Mouse (Mus musculus): Measurements from ENCODE around the gene Syk.

The Syk gene

GRCm38 (mm10) chr13:52600015-52600643 is 17.2 kb downstream of the Syk start:
- no peak for DNase-seq

- DNase-seq: no peak
Observed at GRCm38 (mm10) chr13:52602752-52603151, 19.8 kb downstream of the Syk start.

- no peak for DNase-seq
Observed at GRCm38 (mm10) chr13:52603704-52604349, 20.9 kb downstream of the Syk start.

- DNase-seq: no peak
Observed at GRCm38 (mm10) chr13:52605006-52605405, 22.0 kb downstream of the Syk start.

GRCm38 (mm10) chr13:52605911-52606310 is 22.9 kb downstream of the Syk start:
- no peak for DNase-seq

- DNase-seq: no peak
Observed at GRCm38 (mm10) chr13:52606656-52607275, 23.8 kb downstream of the Syk start.

GRCm38 (mm10) chr13:52607964-52608363 is 25.0 kb downstream of the Syk start:
- no peak for DNase-seq

GRCm38 (mm10) chr13:52610463-52610862 is 27.5 kb downstream of the Syk start:
- no peak for DNase-seq

GRCm38 (mm10) chr13:52613266-52613665 is 30.3 kb downstream of the Syk start:
- no peak for DNase-seq

- no peak for DNase-seq
Observed at GRCm38 (mm10) chr13:52615085-52615484, 32.1 kb downstream of the Syk start.

GRCm38 (mm10) chr13:52617096-52617714 is 34.2 kb downstream of the Syk start:
- DNase-seq: no peak

GRCm38 (mm10) chr13:52618592-52618991 is 35.6 kb downstream of the Syk start:
- DNase-seq: no peak

- DNase-seq: no peak
Observed at GRCm38 (mm10) chr13:52619482-52619881, 36.5 kb downstream of the Syk start.

GRCm38 (mm10) chr13:52624038-52624437 is 41.1 kb downstream of the Syk start:
- peak; percentile 78 to 84 for DNase-seq

GRCm38 (mm10) chr13:52628602-52629001 is 45.6 kb downstream of the Syk start:
- peak; percentile 58 to 61 for DNase-seq

- DNase-seq: no peak
Observed at GRCm38 (mm10) chr13:52631624-52632023, 48.7 kb downstream of the Syk start.

GRCm38 (mm10) chr13:52635484-52635883 is 52.5 kb downstream of the Syk start:
- no peak for DNase-seq

- DNase-seq: no peak
Observed at GRCm38 (mm10) chr13:52636176-52636748, 53.3 kb downstream of the Syk start.

- DNase-seq: no peak
Observed at GRCm38 (mm10) chr13:52646566-52646965, 63.6 kb downstream of the Syk start.

GRCm38 (mm10) chr13:52647996-52648712 is 65.2 kb downstream of the Syk start:
- no peak for DNase-seq

GRCm38 (mm10) chr13:52649791-52650418 is 66.9 kb downstream of the Syk start:
- DNase-seq: no peak
